Mouse (Mus musculus) embryonic fibroblast, embryonic 13.5 days (primary cell): ENCODE measurements around the gene Ccdc155. TPM values are rescaled to one million over a fixed set of nuclear protein-coding genes. Genes with fewer than 3 reads are reported as not detected.

ENCODE experiments used
- H3K27ac ChIP-seq: 2 replicates; pipeline ENCODE4 v1.5.1; 2012; ENCODE audit warnings: low read length, control low read depth, inconsistent platforms; ENCODE audit not compliant: insufficient read depth
- H3K4me1 ChIP-seq: 2 replicates; pipeline ENCODE4 v1.6.1; 2011; ENCODE audit warnings: low read length; ENCODE audit not compliant: control insufficient read depth, insufficient read depth
- H3K4me3 ChIP-seq: 2 replicates; pipeline ENCODE4 v1.5.1; 2011; ENCODE audit warnings: mild to moderate bottlenecking, control low read depth, low read length; ENCODE audit not compliant: insufficient read depth
- CTCF ChIP-seq: IDR thresholded peaks from 2 replicates; pipeline ENCODE4 v1.5.1; 2011; ENCODE audit warnings: mild to moderate bottlenecking, control low read depth, low read length, moderate library complexity, borderline replicate concordance; ENCODE audit not compliant: insufficient read depth
- POLR2A ChIP-seq: IDR thresholded peaks from 2 replicates; pipeline ENCODE4 v1.6.1; 2011; ENCODE audit warnings: low read depth, mild to moderate bottlenecking, control low read depth, low read length, moderate library complexity
- polyA plus RNA-seq: library from polyadenylated mRNA; stranded (reverse); fragments of >200 nt; gene quantifications from 2 replicates; pipeline ENCODE4 v1.2.4, GENCODE M21; 2011; ENCODE audit warnings: low read depth; ENCODE audit not compliant: missing spikeins, insufficient read length

Gene Ccdc155
- polyA plus RNA-seq, 1 experiment: not detected

DNA sequence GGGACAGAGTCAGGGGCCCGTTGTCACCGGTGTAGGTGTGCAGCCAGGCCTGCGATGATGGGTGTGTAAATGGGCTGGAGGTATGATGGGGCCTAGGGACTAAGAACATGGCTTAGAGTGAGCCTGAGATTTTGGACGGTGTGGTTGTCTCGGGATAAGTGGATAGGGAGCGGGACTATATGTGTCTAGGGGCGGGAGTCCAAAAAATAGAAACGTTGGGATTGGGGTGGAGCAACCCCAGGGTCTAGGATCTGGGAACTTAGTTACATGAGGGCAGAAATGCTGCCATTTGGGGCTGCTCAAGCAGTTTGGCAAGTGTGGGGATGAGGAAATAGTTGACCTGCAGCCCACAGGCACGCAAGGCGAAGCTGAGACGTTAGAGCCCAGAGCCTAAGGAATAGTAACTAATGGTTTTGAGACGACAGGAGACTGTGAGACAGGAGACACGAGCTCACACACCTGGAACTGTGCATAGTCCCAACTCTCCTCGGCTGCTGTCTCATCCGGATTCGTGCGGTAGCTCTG lies 31.0 kb upstream of the Ccdc155 start:
- TF ChIP-seq CTCF (no peak), POLR2A (no peak)
- Histone ChIP-seq H3K4me3 (no peak overlapping the region), H3K4me1 (no peaks in the 10 kb centered on the region), H3K27ac (no peak overlapping the region)

DNA sequence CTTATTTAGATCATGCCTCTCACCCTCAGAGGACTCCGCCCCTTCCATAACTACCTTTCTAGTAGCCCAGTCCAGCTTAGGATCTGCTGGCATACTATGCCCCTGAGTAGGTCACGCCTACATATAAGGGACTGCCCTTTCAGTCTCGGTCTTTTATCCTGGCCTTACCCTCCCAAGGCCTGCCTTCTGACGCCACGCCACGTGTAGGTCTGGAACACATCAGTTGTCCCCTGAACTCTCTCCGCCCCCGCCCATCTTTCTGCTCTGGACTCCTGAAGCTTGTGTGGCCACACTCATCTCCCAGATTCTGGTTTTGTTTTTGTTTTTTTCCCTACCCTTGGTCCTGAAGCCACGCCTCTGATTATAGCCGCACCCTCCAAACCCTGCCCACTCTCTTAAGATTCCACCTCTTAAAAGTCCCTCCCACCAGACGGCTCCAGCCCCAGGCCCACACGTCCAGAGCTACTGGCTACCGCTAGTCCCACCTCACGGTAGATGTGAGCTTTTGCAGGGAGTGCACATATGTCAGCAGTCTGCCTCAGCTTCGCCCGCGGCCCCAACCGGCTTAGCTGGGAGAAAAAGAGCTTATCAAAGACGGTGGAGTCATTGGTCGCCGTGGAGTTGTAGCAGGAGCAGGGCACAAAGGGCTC lies 30.4 kb upstream of the Ccdc155 start:
- no peak overlapping the region for H3K27ac ChIP-seq
- H3K4me3 ChIP-seq: no peak overlapping the region
- H3K4me1 ChIP-seq: no peaks in the 10 kb centered on the region
- TF ChIP-seq CTCF: no peak
- 0 out of 2 replicates have a peak, but pooled peaks have one; percentile 6 for TF ChIP-seq POLR2A

DNA sequence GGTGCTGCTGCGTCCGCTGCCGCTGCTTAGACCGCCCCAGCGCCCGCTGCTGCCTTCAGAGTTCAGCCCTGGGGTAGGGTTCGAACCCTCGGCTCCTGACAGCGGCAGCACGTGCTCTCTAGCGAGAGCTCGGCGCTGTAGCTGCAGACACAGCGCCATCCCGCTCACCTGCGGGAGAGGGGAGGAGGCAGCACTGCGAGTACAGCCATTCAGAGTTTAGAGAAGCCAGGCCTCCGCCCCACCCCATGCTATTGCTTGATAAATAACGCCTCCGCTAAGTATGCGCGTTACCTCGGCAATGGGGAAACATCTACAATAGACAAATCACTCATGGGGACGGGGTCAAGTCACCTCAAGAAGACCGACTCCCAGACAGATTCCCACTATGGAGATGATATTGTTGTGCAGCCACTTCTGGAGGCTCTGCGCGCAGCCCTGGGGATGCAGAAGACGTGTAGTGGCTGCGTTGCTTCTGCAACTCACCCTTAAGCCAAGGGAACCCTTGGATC lies 29.7 kb upstream of the Ccdc155 start:
- Histone ChIP-seq H3K4me3 (no peak overlapping the region), H3K4me1 (no peaks in the 10 kb centered on the region), H3K27ac (no peak overlapping the region)
- no peak for TF ChIP-seq POLR2A

DNA sequence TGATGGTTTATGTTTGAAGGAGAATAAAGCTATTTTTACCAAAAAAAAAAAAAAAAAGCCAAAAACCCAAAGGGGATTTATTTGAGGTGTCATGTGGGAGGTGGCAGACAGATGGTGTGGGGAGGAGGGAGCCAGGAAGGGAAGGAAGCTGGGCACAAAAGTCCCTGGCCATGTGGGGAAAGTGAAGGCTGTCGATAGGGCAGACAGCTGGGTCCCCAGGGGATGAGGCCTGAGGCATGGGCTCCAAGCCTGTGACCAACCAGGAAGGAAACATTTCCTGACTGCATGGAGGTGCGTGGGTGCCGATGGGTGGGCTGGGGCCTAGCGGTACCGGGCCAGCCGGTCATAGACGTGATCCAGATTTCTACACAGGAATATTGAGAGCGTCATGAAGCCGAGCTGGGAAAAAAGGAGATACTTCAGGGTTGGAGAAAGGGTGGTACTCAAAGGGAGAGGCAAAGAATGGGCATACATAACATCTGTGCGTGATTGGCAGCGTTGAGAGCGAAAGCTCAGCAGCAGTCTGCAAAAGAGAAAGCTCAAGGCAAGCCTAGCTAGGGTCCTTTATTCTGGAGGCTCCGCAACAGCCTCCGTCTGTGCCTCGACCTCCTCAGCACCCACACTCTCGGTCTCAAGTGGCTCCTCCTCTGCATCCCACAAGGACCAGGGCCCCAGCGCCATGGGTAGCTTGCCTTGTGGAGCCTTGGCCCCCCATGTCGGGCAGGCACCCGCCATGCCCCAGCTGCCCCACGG lies 29.1 kb upstream of the Ccdc155 start:
- Histone ChIP-seq H3K27ac (no peak overlapping the region), H3K4me1 (no peaks in the 10 kb centered on the region), H3K4me3 (no peak overlapping the region)
- TF ChIP-seq POLR2A: no peak
- TF ChIP-seq CTCF: no peak

DNA sequence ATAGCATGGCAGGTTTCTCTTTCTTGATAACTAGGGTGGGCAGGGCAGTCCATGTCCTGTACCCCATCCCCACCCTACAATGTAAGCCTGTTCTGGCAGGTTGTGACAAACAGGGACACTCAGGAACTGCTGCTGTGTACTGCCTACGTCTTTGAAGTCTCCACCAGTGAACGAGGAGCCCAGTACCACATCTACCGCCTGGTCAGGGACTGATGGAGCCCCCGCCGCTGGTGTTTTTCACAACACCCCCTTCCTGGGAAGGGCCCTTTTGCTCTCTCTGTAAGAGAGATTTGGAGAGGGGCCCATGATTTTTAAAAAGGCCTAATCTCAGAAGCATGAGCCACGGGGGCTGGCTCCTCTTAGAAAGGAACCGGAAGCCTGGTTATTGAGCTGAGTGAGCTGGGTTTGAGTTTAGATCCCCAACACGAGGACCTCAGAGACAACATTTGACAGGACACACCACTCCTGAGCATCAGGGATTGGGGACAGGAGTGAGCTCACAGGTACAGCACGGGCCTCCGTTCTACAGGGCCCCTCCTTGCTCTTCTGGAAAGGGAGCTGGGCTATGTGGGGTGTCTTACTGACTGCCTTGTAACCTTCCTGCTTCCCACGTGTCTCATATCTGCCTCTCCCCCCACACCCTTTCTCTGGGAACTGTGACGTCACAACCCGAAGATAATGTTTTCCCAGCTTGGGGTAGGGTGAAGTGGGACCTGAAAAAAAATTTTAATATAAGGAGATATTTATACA lies 28.2 kb upstream of the Ccdc155 start:
- H3K27ac ChIP-seq: no peak overlapping the region
- no peaks in the 10 kb centered on the region for H3K4me1 ChIP-seq
- H3K4me3 ChIP-seq: no peak overlapping the region
- TF ChIP-seq CTCF (no peak), POLR2A (no peak)

DNA sequence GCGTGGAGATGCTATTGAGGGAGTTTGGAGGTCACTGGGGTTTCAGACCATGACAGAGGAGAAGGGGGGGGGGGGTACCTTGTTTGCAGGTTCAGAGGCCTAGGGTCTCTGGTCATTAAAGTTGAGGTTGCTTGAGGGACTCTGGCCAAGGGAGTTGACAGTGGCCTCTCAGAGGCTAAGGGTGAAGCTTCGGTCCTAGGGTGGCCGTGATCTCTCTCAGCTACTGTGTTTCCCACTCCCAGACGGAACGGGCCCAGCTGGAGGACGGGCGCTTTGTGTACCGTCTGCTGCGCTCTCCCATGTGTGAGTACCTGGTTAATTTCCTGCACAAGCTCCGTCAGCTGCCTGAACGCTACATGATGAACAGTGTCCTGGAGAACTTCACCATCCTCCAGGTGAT lies 27.2 kb upstream of the Ccdc155 start:
- TF ChIP-seq CTCF: no peak
- no peak for TF ChIP-seq POLR2A
- Histone ChIP-seq H3K4me3 (no peak overlapping the region), H3K27ac (no peak overlapping the region), H3K4me1 (no peaks in the 10 kb centered on the region)

DNA sequence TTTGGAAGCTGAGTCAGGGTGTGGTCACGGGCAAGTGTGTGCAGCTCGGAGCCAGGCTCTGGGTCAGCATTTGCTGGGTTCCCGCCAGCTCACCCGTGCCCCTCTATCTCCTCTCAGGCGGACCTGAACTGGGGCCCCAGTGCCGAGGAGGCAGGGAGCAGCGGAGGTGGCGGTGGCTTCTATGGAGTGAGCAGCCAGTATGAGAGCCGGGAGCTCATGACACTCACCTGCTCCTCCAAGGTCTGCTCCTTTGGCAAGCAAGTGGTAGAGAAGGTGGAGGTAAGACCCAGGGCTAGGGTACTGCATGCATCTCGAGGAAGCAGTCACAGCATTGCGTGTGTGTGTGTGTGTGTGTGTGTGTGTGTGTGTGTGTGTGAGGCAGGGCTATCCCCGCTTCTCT lies 26.5 kb upstream of the Ccdc155 start:
- TF ChIP-seq CTCF (no peak), POLR2A (no peak)
- no peak overlapping the region for H3K27ac ChIP-seq
- no peak overlapping the region for H3K4me3 ChIP-seq
- no peaks in the 10 kb centered on the region for H3K4me1 ChIP-seq

DNA sequence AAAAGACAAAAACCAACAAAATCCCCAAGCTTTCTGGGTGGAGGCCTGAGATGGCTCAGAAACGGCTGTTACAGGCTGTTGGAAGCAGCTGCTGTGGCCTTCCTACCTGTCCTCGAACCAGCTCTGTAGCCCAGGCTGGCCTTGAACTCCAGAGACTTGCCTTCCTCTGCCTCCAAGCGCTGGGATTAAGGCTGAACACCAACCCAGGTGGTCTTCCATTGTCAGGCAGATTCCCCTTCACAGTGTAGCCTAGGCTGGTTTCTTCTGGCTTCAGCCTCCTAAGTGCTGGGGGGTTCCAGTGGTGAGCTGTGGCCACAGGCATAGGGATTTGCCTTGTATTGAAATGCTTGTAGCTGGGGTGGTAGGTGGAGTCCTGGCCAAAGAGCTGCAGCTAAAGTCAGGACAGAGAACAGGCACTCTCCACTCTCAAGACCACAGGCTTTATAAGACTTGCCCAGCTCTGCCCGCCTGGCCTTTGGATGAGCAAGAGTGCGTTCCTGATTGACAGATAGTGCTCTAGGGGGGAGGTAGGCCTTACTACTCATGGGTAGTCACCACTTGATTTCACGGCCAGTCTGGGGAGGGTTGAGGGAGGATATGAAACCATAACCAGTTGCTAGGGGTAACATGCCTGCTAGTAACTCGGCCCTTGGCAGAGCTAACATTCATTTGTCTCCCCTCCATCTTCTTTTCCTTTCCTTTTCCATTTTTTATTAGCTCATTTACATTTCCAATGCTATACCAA lies 24.9 kb upstream of the Ccdc155 start:
- no peak overlapping the region for H3K27ac ChIP-seq
- TF ChIP-seq POLR2A: no peak
- no peak for TF ChIP-seq CTCF
- no peaks in the 10 kb centered on the region for H3K4me1 ChIP-seq
- H3K4me3 ChIP-seq: no peak overlapping the region

DNA sequence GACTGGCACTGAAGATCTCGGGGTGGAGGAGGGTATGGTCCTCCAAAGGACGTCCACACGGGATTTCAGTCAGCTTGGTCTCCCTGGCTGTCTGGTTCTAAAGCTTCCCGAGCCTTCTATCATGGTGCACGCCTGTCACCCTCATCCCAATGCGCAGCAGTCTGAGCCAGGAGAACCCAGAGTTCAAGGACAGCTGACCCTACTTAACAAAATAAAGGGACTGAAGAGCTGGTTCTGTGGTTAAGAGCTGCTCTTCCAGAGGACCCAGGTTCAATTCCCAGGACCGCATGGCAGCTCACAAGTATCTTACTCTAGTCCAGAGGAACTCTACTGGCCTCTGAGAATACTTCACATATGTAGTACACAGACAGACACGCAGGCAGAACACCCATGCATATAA lies 24.4 kb upstream of the Ccdc155 start:
- Histone ChIP-seq H3K27ac (no peak overlapping the region), H3K4me3 (no peak overlapping the region), H3K4me1 (no peaks in the 10 kb centered on the region)
- no peak for TF ChIP-seq CTCF
- no peak for TF ChIP-seq POLR2A
